Mouse (Mus musculus) embryonic facial prominence, embryonic 11.5 days (tissue): ENCODE results near the gene Gm42906. TPM values are rescaled to one million over a fixed set of nuclear protein-coding genes. Genes with fewer than 3 reads are reported as not detected.

Experiments
- ATAC-seq: fragments of 200-750 bp; cut with Nextera tagmentation; replicated peaks from 2 replicates; pipeline ENCODE4 v1.8.0; 2017; ENCODE audit warnings: low read depth; ENCODE audit not compliant: insufficient number of reproducible peaks, low FRiP score, low TSS enrichment
- DNase-seq: peaks from one replicate; pipeline ENCODE4 v3.0.0-alpha.2; 2015; ENCODE audit warnings: low spot score
- H3K27ac ChIP-seq: fragments of 300-500 bp; sonication (generic); replicated peaks from 2 replicates; pipeline ENCODE4 v1.5.1; 2014; ENCODE audit warnings: mild to moderate bottlenecking, low read depth, low read length, control low read depth
- H3K27me3 ChIP-seq: fragments of 300-500 bp; sonication (generic); 2 replicates; pipeline ENCODE4 v1.6.1; 2014; ENCODE audit warnings: mild to moderate bottlenecking, low read length, moderate library complexity, mixed read lengths; ENCODE audit not compliant: control insufficient read depth, insufficient read depth
- H3K36me3 ChIP-seq: fragments of 300-500 bp; sonication (generic); replicated peaks from 2 replicates; pipeline ENCODE4 v1.6.1; 2014; ENCODE audit warnings: low read depth, mild to moderate bottlenecking, low read length, moderate library complexity, mixed read lengths; ENCODE audit not compliant: control insufficient read depth, insufficient read depth
- H3K4me1 ChIP-seq: fragments of 300-500 bp; sonication (generic); 2 replicates; pipeline ENCODE4 v1.6.1; 2014; ENCODE audit warnings: low read length, mixed read lengths; ENCODE audit not compliant: control insufficient read depth, insufficient read depth
- H3K4me2 ChIP-seq: fragments of 300-500 bp; sonication (generic); 2 replicates; pipeline ENCODE4 v1.6.1; 2014; ENCODE audit warnings: low read depth, mild to moderate bottlenecking, control low read depth, low read length, moderate library complexity
- H3K4me3 ChIP-seq: fragments of 300-500 bp; sonication (generic); 2 replicates; pipeline ENCODE4 v1.5.1; 2014; ENCODE audit warnings: low read depth, low read length, control low read depth
- H3K9ac ChIP-seq: fragments of 300-500 bp; sonication (generic); replicated peaks from 2 replicates; pipeline ENCODE4 v1.6.1; 2014; ENCODE audit warnings: mild to moderate bottlenecking, control low read depth, low read length
- H3K9me3 ChIP-seq: fragments of 300-500 bp; sonication (generic); replicated peaks from 2 replicates; pipeline ENCODE4 v1.6.1; 2016; ENCODE audit warnings: mild to moderate bottlenecking, low read length, inconsistent platforms, mixed read lengths; ENCODE audit not compliant: control insufficient read depth
- WGBS: fragments of 180-500 bp; shearing (Covaris S2); extraction: QIAGEN DNeasy Blood & Tissue Kit; methylation state at CpG from one replicate; pipeline ENCODE4 v1.1.7; 2014; 5-methylcytosine and 5-hydroxymethylcytosine counted together
- polyA plus RNA-seq: library from polyadenylated mRNA; unstranded; fragments of >200 nt; fragmentation: Nextera tagmentation; extraction: Ambion mirVana; gene quantifications from 2 replicates; pipeline ENCODE4 v1.2.1, GENCODE M21; 2014

Gene Gm42906
- polyA plus RNA-seq, result not detected in 2 replicates

DNA sequence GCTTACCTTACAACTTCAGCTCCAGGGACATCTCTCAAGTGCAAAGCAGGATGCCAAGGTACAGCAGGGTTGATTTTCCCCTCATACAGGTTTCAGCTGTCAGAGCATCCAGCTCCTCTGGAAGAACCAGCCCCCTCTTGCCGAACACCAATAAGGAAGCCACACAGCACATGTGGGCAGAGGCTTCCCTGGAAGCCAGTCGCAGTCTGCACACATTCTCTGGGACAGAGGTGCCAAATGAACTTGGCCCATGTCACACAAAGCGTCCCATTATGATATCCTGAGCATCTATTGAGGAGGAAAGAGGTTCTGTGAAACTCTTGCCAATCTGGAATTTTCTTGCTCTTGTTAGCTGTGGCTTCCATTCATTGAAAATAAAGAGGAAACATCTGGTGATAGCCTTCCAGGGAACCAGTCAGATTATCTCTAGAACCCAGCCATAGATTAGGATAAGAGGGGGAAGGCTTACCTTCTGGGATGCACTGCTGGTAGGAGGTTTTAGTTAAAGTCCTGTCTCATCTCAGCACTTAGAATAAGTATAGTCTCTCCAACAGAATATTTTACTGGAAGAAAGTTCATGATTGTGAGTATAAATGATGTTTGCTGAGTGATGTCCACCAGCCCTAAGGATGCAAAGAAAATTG, at the start of gene Gm42906:
Gm42906 (minus strand) TSS at position 51 of the 644 bp plus-strand sequence.
- 62% methylated on average over 3 of the region's 3 CpGs for WGBS
- H3K27ac ChIP-seq, result no peak within 1 kb of the TSS
- no peak for DNase-seq
- no peak within 1 kb of the TSS for H3K9ac ChIP-seq
- H3K4me1 ChIP-seq, result no peaks in the 10 kb centered on the region
- H3K27me3 ChIP-seq, result no peaks in the 10 kb centered on the region
- no peaks in the 10 kb centered on the region; the same call in 1 of the 2 replicates for H3K36me3 ChIP-seq
- no peaks in the 10 kb centered on the region for H3K9me3 ChIP-seq
- ATAC-seq, result no peak
- H3K4me3 ChIP-seq, result no peak within 1 kb of the TSS
- H3K4me2 ChIP-seq, result no peak within 1 kb of the TSS

DNA sequence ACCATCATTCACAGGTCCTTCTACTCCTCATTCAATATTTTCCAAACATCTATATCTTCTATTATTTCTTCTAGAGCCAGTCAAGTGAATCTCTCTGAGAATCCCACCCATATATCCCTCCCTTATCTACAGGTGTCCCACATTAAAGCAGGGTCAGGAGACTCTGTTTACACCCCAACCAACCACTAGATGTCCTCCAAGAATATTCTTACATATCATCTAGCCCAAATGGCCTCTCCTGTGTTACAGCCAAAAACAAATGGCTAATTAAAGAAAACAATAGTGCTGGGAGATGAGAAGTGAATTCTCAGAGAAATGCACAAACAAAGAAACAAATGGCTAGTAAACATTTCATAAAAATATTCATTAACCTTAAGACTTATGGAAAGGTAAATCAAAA, 17.7 kb upstream of the Gm42906 start:
- ATAC-seq, result no peak

DNA sequence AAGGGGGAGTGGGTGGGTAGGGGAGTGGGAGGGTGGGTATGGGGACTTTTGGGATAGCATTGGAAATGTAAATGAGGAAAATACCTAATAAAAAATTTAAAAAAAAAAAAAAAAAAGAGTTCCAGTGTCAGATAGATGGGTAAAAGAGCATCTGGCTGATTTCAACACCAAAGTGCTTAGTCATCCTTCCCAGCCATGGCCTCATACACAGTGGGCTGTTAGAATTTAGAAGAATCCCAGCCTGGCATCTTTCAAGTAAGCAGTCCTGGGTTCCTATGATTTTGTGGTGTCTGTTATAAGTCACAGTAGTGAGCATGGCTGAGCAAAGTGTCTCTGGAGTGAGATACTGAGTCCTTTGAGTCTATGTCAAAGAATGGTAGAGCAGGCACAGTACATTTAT, 7.1 kb upstream of the Gm42906 start:
- no peaks in the 10 kb centered on the region for H3K9me3 ChIP-seq
- no peak overlapping the region for H3K27ac ChIP-seq
- no peaks in the 10 kb centered on the region for H3K4me1 ChIP-seq
- no peak overlapping the region for H3K4me3 ChIP-seq
- H3K36me3 ChIP-seq, result no peaks in the 10 kb centered on the region
- no peak for DNase-seq
- ATAC-seq, result no peak
- no peak overlapping the region for H3K4me2 ChIP-seq
- H3K9ac ChIP-seq, result no peak overlapping the region
- H3K27me3 ChIP-seq, result no peaks in the 10 kb centered on the region

More for the DNA sequence above, 17.7 kb upstream of the Gm42906 start:
- H3K4me2 ChIP-seq, result no peak overlapping the region
- no peaks in the 10 kb centered on the region for H3K27me3 ChIP-seq
- no peaks in the 10 kb centered on the region for H3K9me3 ChIP-seq
- no peak overlapping the region for H3K9ac ChIP-seq
- no peaks in the 10 kb centered on the region for H3K4me1 ChIP-seq
- H3K27ac ChIP-seq, result no peak overlapping the region
- DNase-seq, result no peak
- no peak overlapping the region for H3K4me3 ChIP-seq
- no peaks in the 10 kb centered on the region for H3K36me3 ChIP-seq

DNA sequence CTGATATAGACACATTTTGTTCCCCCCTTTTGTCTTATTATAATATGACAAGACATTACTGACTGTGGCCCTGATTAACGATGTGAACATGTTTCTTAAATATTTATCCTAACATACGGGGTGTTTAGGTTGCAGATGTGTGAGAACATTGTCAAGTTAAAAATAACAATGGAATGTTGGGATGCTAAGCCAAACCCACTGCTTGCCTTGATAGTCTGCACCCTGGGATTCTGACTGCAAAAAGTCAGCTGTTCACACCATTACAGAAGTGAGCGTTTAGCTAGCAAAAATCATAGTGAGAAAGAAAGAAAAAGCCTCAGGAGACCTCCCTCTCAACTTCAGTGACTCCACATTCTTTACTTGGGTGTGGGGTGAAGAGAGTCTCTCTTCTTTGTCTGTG, 1.5 kb downstream of the Gm42906 start:
- H3K36me3 ChIP-seq, result no peaks in the 10 kb centered on the region; the same call in 1 of the 2 replicates
- no peaks in the 10 kb centered on the region for H3K4me1 ChIP-seq
- no peak overlapping the region for H3K4me2 ChIP-seq
- H3K27ac ChIP-seq, result no peak overlapping the region
- H3K9ac ChIP-seq, result no peak overlapping the region
- no peak overlapping the region for H3K4me3 ChIP-seq
- ATAC-seq (no peak), DNase-seq (no peak)
- no peaks in the 10 kb centered on the region for H3K9me3 ChIP-seq
- no peaks in the 10 kb centered on the region for H3K27me3 ChIP-seq
- 82% methylated on average over 3 of the region's 3 CpGs for WGBS

DNA sequence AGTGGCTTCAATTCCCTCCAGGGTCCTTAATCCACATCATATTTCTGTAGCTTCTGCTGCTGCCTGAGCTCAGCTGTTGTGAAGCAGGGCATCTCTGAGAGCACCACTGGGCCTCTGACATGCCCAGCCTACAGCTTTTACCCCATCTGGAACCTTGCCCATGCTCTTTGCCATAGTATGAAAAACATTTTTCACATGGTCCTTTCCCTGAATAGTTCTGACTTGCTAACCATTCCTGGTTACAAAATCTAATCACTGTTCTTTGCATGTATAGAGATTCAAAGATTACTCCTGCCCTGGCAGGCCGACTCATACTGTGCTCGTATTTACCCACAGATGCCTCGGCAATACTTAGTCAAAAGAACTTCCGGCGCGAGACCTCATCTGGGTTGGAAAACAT, 5.3 kb downstream of the Gm42906 start:
- H3K4me3 ChIP-seq, result no peak overlapping the region
- no peaks in the 10 kb centered on the region for H3K4me1 ChIP-seq
- no peak overlapping the region for H3K27ac ChIP-seq
- DNase-seq, result no peak
- no peaks in the 10 kb centered on the region for H3K9me3 ChIP-seq
- 94% methylated on average over 6 of the region's 6 CpGs for WGBS
- no peak for ATAC-seq
- H3K27me3 ChIP-seq, result no peaks in the 10 kb centered on the region
- no peak overlapping the region for H3K9ac ChIP-seq
- H3K4me2 ChIP-seq, result no peak overlapping the region
- H3K36me3 ChIP-seq, result no peaks in the 10 kb centered on the region

DNA sequence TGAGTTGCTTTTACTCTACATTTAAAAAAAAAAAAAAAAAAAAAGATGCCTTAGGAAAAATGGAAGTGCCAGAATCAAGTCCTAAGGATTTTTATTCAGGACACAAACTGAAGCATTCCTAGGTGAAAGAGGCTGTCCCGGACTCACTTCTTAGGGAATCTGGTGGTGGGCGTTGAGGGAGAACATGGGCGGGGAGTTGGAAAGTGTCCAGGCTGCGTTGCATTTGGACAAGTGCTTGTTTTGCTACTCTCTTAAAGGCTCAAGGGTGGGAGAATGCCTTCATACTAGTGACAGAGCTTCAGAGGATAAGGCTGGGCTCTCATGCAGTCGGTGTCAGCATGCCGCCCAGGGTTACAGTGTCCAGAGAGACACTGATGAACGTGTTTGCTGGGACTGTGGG, 6.1 kb downstream of the Gm42906 start:
- 84% methylated on average over 7 of the region's 7 CpGs for WGBS

DNA sequence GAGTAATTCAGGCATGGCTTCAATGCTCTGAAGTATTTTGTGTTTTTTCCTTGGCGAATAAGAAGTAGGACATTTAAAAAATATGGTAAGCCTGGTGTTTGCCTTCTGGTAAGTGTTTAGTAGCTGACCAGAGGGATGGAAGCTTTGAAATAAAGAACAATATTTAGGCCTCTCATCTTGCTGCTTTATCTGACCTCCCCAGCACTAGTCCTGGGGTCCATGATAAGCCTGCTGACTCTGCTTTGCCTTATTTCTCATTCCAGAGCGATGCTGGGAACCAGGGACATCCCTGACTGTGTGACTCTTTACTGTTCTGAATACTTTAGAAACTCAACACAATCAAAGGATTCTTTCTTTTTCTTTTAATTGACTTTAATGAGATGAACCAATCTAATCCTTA, 9.4 kb downstream of the Gm42906 start:
- no peaks in the 10 kb centered on the region for H3K9me3 ChIP-seq
- no peaks in the 10 kb centered on the region for H3K27me3 ChIP-seq
- ATAC-seq, result no peak
- no peaks in the 10 kb centered on the region for H3K4me1 ChIP-seq
- H3K9ac ChIP-seq, result no peak overlapping the region
- no peaks in the 10 kb centered on the region for H3K36me3 ChIP-seq
- H3K4me2 ChIP-seq, result no peak overlapping the region
- no peak overlapping the region for H3K27ac ChIP-seq
- DNase-seq, result no peak
- 81% methylated on average over 2 of the region's 2 CpGs for WGBS
- H3K4me3 ChIP-seq, result no peak overlapping the region

More for the DNA sequence above, 6.1 kb downstream of the Gm42906 start:
- no peaks in the 10 kb centered on the region for H3K4me1 ChIP-seq
- no peaks in the 10 kb centered on the region for H3K36me3 ChIP-seq
- H3K4me2 ChIP-seq, result no peak overlapping the region
- H3K9me3 ChIP-seq, result no peaks in the 10 kb centered on the region
- no peaks in the 10 kb centered on the region for H3K27me3 ChIP-seq
- ATAC-seq (no peak), DNase-seq (no peak)
- H3K4me3 ChIP-seq, result no peak overlapping the region
- no peak overlapping the region for H3K27ac ChIP-seq
- H3K9ac ChIP-seq, result no peak overlapping the region

DNA sequence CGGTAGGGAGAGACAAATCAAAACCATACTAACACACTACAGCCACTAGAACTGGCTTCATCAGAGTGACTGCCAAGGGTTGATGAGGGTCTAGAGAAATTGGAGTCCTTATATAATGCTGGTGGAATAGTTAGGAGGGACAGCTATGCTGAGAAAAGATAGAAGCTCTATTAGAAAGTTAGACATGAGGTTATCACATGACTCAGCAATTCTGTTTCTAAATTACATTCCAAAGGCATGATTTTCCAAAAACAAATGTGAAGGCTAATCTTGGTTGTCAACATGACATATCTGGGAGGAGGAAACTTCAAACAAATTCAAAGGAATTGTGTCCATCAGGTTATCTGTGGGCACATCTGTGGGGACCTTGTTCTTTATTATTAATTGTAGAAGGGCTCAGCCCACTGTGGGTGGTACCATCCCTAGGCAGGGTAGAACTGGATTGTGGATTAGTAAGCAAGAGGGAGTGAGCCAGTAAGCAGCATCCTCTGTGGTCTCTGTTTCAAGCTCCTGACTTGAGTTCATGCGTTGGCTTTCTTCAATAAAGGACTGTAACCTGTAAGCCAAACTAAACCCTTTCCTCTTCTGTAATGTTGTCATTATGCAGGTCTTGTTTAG, 10.4 kb downstream of the Gm42906 start:
- 78% methylated on average over 2 of the region's 2 CpGs for WGBS
- no peak overlapping the region for H3K4me3 ChIP-seq
- H3K9me3 ChIP-seq, result no peaks in the 10 kb centered on the region
- no peaks in the 10 kb centered on the region for H3K4me1 ChIP-seq
- H3K27ac ChIP-seq, result no peak overlapping the region
- no peaks in the 10 kb centered on the region for H3K27me3 ChIP-seq
- no peak overlapping the region for H3K4me2 ChIP-seq
- no peaks in the 10 kb centered on the region for H3K36me3 ChIP-seq
- ATAC-seq (no peak), DNase-seq (no peak)
- no peak overlapping the region for H3K9ac ChIP-seq
